8 mouse cellular contexts compared by ENCODE assay signal in genomic region chrX:159256921-159257421, GRCm38 (mm10). TPM values are rescaled to one million over a fixed set of nuclear protein-coding genes. Genes with fewer than 3 reads are reported as not detected.
DNase-seq lines count a peak whose midpoint lies in the region; ATAC-seq and TF ChIP-seq lines count a peak whose summit lies in the region.

No protein-coding gene starts in this region.

- H3K4me3 ChIP-seq in embryonic facial prominence, embryonic 11.5 days (ENCODE audit: low read depth, low read length) = peak overlapping the region; percentile 60
- peak overlapping the region; percentile 64 for H3K4me3 ChIP-seq in heart, adult 2 months
- peak overlapping the region; percentile 67 for H3K4me3 ChIP-seq in midbrain, embryonic 15.5 days

- TF ChIP-seq EP300 in heart, adult 2 months (IDR thresholded peaks at IDR 0.05; ENCODE audit: insufficient read depth, low read depth, low read length) = no peak

- no peak overlapping the region for H3K27ac ChIP-seq in embryonic facial prominence, embryonic 11.5 days (replicated peaks; ENCODE audit: low read depth, low read length)
- peak overlapping the region; percentile 78 for H3K27ac ChIP-seq in heart, adult 2 months
- no peak overlapping the region for H3K27ac ChIP-seq in midbrain, embryonic 15.5 days

- no peak for ATAC-seq in embryonic facial prominence, embryonic 11.5 days (replicated peaks; ENCODE audit: insufficient number of reproducible peaks, low FRiP score, low TSS enrichment, low read depth)
- no peak for ATAC-seq in midbrain, embryonic 15.5 days (replicated peaks)

- intact Hi-C loops in heart, adult 2 months (cut with DNase I) = loop anchor here (5.0 kb wide), 1 partner anchor 50 kb away; no protein-coding TSS in a partner anchor

- TF ChIP-seq POLR2A in heart, adult 2 months (IDR thresholded peaks at IDR 0.05; ENCODE audit: insufficient read depth, low read depth, low read length) = no peak

- peak overlapping the region; percentile 72 for H3K9ac ChIP-seq in embryonic facial prominence, embryonic 11.5 days (replicated peaks; ENCODE audit: low read length)
- peak overlapping the region; percentile 83 for H3K9ac ChIP-seq in heart, adult 2 months (ENCODE audit: low read depth, low read length)
- peak overlapping the region; percentile 54 for H3K9ac ChIP-seq in midbrain, embryonic 15.5 days

- H3K27me3 ChIP-seq in embryonic facial prominence, embryonic 11.5 days (ENCODE audit: control insufficient read depth, insufficient read depth, low read length) = no peaks in the 10 kb centered on the region
- no peaks in the 10 kb centered on the region for H3K27me3 ChIP-seq in heart, adult 2 months (ENCODE audit: control insufficient read depth, insufficient read depth, low read length)
- H3K27me3 ChIP-seq in midbrain, embryonic 15.5 days (replicated peaks) = no peaks in the 10 kb centered on the region

- no peaks in the 10 kb centered on the region for H3K4me1 ChIP-seq in embryonic facial prominence, embryonic 11.5 days (ENCODE audit: control insufficient read depth, insufficient read depth, low read length)
- H3K4me1 ChIP-seq in heart, adult 2 months (ENCODE audit: control insufficient read depth, insufficient read depth, low read length) = no peaks in the 10 kb centered on the region
- no peaks in the 10 kb centered on the region for H3K4me1 ChIP-seq in midbrain, embryonic 15.5 days

- DNase-seq in 3T3-L1 (ENCODE audit: low read depth, low spot score) (peak; percentile 66), liver (peak; percentile 48)
- DNase-seq in adrenal gland, adult 8-10 months = peak; percentile 31
- DNase-seq in embryonic facial prominence, embryonic 11.5 days (ENCODE audit: low spot score) = peak; percentile 59
- peak; percentile 51 to 64 for DNase-seq in heart, adult 2 months
- peak; percentile 11 for DNase-seq in kidney, adult 11 months
- DNase-seq in spleen, postnatal 36 days (ENCODE audit: low spot score in 2 of 2) = peak; percentile 37 to 46

- H3K36me3 ChIP-seq in embryonic facial prominence, embryonic 11.5 days (replicated peaks; ENCODE audit: control insufficient read depth, insufficient read depth, low read depth, low read length) = no peaks in the 10 kb centered on the region
- no peaks in the 10 kb centered on the region for H3K36me3 ChIP-seq in heart, adult 2 months (ENCODE audit: control insufficient read depth, insufficient read depth, low read length)
- H3K36me3 ChIP-seq in midbrain, embryonic 15.5 days (replicated peaks) = no peaks in the 10 kb centered on the region

- H3K4me2 ChIP-seq in embryonic facial prominence, embryonic 11.5 days (ENCODE audit: low read depth, low read length) = peak overlapping the region; percentile 44
- H3K4me2 ChIP-seq in midbrain, embryonic 15.5 days = peak overlapping the region; percentile 62

- no peaks in the 10 kb centered on the region for H3K9me3 ChIP-seq in embryonic facial prominence, embryonic 11.5 days (replicated peaks; ENCODE audit: control insufficient read depth, low read length)
- no peaks in the 10 kb centered on the region for H3K9me3 ChIP-seq in midbrain, embryonic 15.5 days

- WGBS in embryonic facial prominence, embryonic 11.5 days = 21% methylated on average over 20 of the region's 20 CpGs
- WGBS in heart, adult 2 months = 15% methylated on average over 20 of the region's 20 CpGs
- WGBS in midbrain, embryonic 15.5 days = 19% methylated on average over 20 of the region's 20 CpGs

- no peaks in the 10 kb centered on the region for H3K79me2 ChIP-seq in heart, adult 2 months (replicated peaks; ENCODE audit: control insufficient read depth, insufficient read depth, low read length)

- TF ChIP-seq CTCF in heart, adult 2 months (IDR thresholded peaks at IDR 0.05) = no peak

RNA-seq across cellular contexts. Expression of gene Rps6ka3, which starts 46.9 kb away (rescaled TPM):
- total RNA-seq in adrenal gland, adult 8-10 months (2022) = 10 to 100 TPM; 48.0 to 63.7 (median 55.0) TPM
- 7.5 and 7.8 TPM in 2 replicates for polyA plus RNA-seq in embryonic facial prominence, embryonic 11.5 days (2014; fragmentation: Nextera tagmentation; extraction: Ambion mirVana)
- 10 to 100 TPM; 30.7 to 33.3 TPM for total RNA-seq in heart, adult 2 months (2021)
- polyA plus RNA-seq in heart, adult 2 months (2012; rRNA removed) = 9.5 and 14.9 TPM in 2 replicates
- 2.9 and 3.5 TPM in 2 replicates for polyA plus RNA-seq in midbrain, embryonic 15.5 days (2015; fragmentation: Nextera tagmentation; extraction: Ambion mirVana)

Comparison
In these comparisons a context has a peak if more than half of its experiments do, and no peak if none do; other contexts are left out.
1. DNase-seq: peak in every context shown above with its lines; median percentile 66 in 3T3-L1; 59 in embryonic facial prominence, embryonic 11.5 days; 58 in heart, adult 2 months; 48 in liver; 42 in spleen, postnatal 36 days; 31 in adrenal gland, adult 8-10 months; 11 in kidney, adult 11 months.